Mouse (Mus musculus) embryonic facial prominence, embryonic 11.5 days (tissue): ENCODE results near the gene Tk1. TPM values are rescaled to one million over a fixed set of nuclear protein-coding genes. Genes with fewer than 3 reads are reported as not detected.

Source experiments
- ATAC-seq: fragments of 200-750 bp; cut with Nextera tagmentation; replicated peaks from 2 replicates; pipeline ENCODE4 v1.8.0; 2017; ENCODE audit warnings: low read depth; ENCODE audit not compliant: insufficient number of reproducible peaks, low FRiP score, low TSS enrichment
- DNase-seq: peaks from one replicate; pipeline ENCODE4 v3.0.0-alpha.2; 2015; ENCODE audit warnings: low spot score
- H3K27ac ChIP-seq: fragments of 300-500 bp; sonication (generic); replicated peaks from 2 replicates; pipeline ENCODE4 v1.5.1; 2014; ENCODE audit warnings: mild to moderate bottlenecking, low read depth, low read length, control low read depth
- H3K27me3 ChIP-seq: fragments of 300-500 bp; sonication (generic); 2 replicates; pipeline ENCODE4 v1.6.1; 2014; ENCODE audit warnings: mild to moderate bottlenecking, low read length, moderate library complexity, mixed read lengths; ENCODE audit not compliant: control insufficient read depth, insufficient read depth
- H3K36me3 ChIP-seq: fragments of 300-500 bp; sonication (generic); replicated peaks from 2 replicates; pipeline ENCODE4 v1.6.1; 2014; ENCODE audit warnings: low read depth, mild to moderate bottlenecking, low read length, moderate library complexity, mixed read lengths; ENCODE audit not compliant: control insufficient read depth, insufficient read depth
- H3K4me1 ChIP-seq: fragments of 300-500 bp; sonication (generic); 2 replicates; pipeline ENCODE4 v1.6.1; 2014; ENCODE audit warnings: low read length, mixed read lengths; ENCODE audit not compliant: control insufficient read depth, insufficient read depth
- H3K4me2 ChIP-seq: fragments of 300-500 bp; sonication (generic); 2 replicates; pipeline ENCODE4 v1.6.1; 2014; ENCODE audit warnings: low read depth, mild to moderate bottlenecking, control low read depth, low read length, moderate library complexity
- H3K4me3 ChIP-seq: fragments of 300-500 bp; sonication (generic); 2 replicates; pipeline ENCODE4 v1.5.1; 2014; ENCODE audit warnings: low read depth, low read length, control low read depth
- H3K9ac ChIP-seq: fragments of 300-500 bp; sonication (generic); replicated peaks from 2 replicates; pipeline ENCODE4 v1.6.1; 2014; ENCODE audit warnings: mild to moderate bottlenecking, control low read depth, low read length
- H3K9me3 ChIP-seq: fragments of 300-500 bp; sonication (generic); replicated peaks from 2 replicates; pipeline ENCODE4 v1.6.1; 2016; ENCODE audit warnings: mild to moderate bottlenecking, low read length, inconsistent platforms, mixed read lengths; ENCODE audit not compliant: control insufficient read depth
- WGBS: fragments of 180-500 bp; shearing (Covaris S2); extraction: QIAGEN DNeasy Blood & Tissue Kit; methylation state at CpG from one replicate; pipeline ENCODE4 v1.1.7; 2014; 5-methylcytosine and 5-hydroxymethylcytosine counted together
- polyA plus RNA-seq: library from polyadenylated mRNA; unstranded; fragments of >200 nt; fragmentation: Nextera tagmentation; extraction: Ambion mirVana; gene quantifications from 2 replicates; pipeline ENCODE4 v1.2.1, GENCODE M21; 2014

Gene Tk1
- polyA plus RNA-seq, 1 experiment from 2014 or later: 127 TPM

GRCm38 (mm10) chr11:117781199-117781821, 44.6 kb downstream of the Tk1 start:
- ATAC-seq (no peak), DNase-seq (no peak)
- no peak overlapping the region for H3K9ac ChIP-seq
- H3K36me3 ChIP-seq: no peaks in the 10 kb centered on the region
- H3K9me3 ChIP-seq: no peaks in the 10 kb centered on the region
- H3K27ac ChIP-seq: peak overlapping the region; percentile 31; the same call in 1 of the 2 replicates
- H3K27me3 ChIP-seq: peaks cover 5% of the 10 kb centered on the region
- H3K4me2 ChIP-seq: peak overlapping the region; percentile 81
- peak overlapping the region; percentile 1; the same call in 1 of the 2 replicates for H3K4me3 ChIP-seq
- 17% methylated on average over 18 of the region's 18 CpGs for WGBS
- H3K4me1 ChIP-seq: peaks cover 12% of the 10 kb centered on the region

DNA sequence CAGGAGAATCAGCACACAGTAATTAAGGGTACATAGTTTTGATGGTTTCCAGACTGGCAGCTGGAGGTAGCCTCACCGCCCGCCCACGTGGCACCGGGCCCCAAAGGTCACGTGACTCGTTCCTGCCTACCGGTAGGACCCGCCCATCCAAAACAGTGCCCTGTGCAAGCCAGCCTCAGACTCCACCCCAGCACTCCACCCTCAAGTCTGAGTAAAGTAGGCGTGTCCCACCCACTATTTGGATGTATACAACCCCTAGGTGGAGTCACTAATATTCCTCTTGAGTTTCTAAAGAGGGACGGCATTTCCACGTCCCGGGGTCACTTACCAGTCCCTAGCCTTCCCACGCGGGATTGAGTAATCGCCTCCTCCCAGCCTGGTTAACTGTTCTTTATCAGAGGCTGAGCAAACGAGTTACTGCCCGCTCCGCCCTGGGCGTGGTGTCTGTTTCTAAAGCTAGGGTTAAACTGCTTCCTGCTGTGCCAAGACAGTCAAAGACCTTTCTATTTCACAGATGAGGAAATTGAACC, 45.2 kb downstream of the Tk1 start:
- H3K27ac ChIP-seq: peak overlapping the region; percentile 62; the same call in 1 of the 2 replicates
- peaks cover 5% of the 10 kb centered on the region for H3K27me3 ChIP-seq
- H3K4me3 ChIP-seq: peak overlapping the region; percentile 39
- WGBS: 1% methylated on average over 19 of the region's 19 CpGs
- peaks cover 12% of the 10 kb centered on the region for H3K4me1 ChIP-seq
- no peaks in the 10 kb centered on the region for H3K36me3 ChIP-seq
- peak; percentile 42; the same call in 1 of the 2 replicates for ATAC-seq
- peak overlapping the region; percentile 81 for H3K4me2 ChIP-seq
- peak overlapping the region; percentile 72; the same call in 1 of the 2 replicates for H3K9ac ChIP-seq
- no peaks in the 10 kb centered on the region for H3K9me3 ChIP-seq
- peak; percentile 90 for DNase-seq

- H3K4me3 ChIP-seq: peak overlapping the region; percentile 39
- ATAC-seq (no peak), DNase-seq (no peak)
- H3K4me2 ChIP-seq: peak overlapping the region; percentile 81
- under 1% methylated on average over 17 of the region's 17 CpGs for WGBS
- H3K4me1 ChIP-seq: peaks cover 12% of the 10 kb centered on the region
- no peaks in the 10 kb centered on the region for H3K9me3 ChIP-seq
- peaks cover 5% of the 10 kb centered on the region for H3K27me3 ChIP-seq
- no peaks in the 10 kb centered on the region for H3K36me3 ChIP-seq
- peak overlapping the region; percentile 72 for H3K9ac ChIP-seq
- H3K27ac ChIP-seq: peak overlapping the region; percentile 62
These were observed 45.7 kb downstream of the Tk1 start for GRCm38 (mm10) chr11:117780199-117780515.

GRCm38 (mm10) chr11:117779434-117780198, 46.3 kb downstream of the Tk1 start:
- Histone ChIP-seq H3K27ac (peak overlapping the region; percentile 62), H3K4me2 (peak overlapping the region; percentile 81), H3K27me3 (peaks cover 5% of the 10 kb centered on the region), H3K9me3 (no peaks in the 10 kb centered on the region), H3K36me3 (no peaks in the 10 kb centered on the region), H3K4me3 (peak overlapping the region; percentile 39), H3K4me1 (peaks cover 12% of the 10 kb centered on the region), H3K9ac (peak overlapping the region; percentile 72)
- ATAC-seq: peak; percentile 9; the same call in 1 of the 2 replicates
- WGBS: 2% methylated on average over 36 of the region's 38 CpGs
- peak; percentile 64 for DNase-seq

DNA sequence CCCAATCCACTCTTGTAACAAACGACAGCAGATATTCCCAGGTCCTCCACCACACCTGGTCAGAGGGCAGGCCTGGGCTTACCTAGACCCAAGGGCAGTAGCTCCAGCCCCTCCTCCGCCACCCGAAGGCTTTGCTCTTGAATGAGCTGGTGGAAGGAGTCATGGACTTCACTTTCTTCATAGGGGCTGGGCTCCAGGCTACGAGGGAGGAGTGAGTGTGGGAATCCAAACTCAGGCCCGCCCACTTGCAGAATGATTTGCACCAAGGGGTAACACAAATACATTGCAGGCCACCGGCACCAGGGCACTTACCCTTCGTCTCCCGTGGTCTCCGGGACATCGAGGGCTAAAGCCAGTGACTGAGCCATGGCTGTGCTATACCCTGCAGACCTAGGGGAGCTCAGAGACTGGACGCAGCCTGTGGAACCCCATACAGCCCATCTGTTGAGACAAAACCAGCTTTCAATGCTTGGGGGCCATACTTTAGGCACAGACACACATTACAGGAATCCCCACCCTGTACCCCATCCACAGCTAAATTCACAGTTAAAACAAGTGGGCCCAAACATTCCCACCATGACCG, 47.0 kb downstream of the Tk1 start:
- Histone ChIP-seq H3K36me3 (no peaks in the 10 kb centered on the region), H3K27ac (0 out of 2 replicates have a peak overlapping the region, but pooled peaks have one; percentile 47), H3K9me3 (no peaks in the 10 kb centered on the region), H3K9ac (peak overlapping the region; percentile 72), H3K27me3 (peaks cover 5% of the 10 kb centered on the region), H3K4me1 (peaks cover 12% of the 10 kb centered on the region), H3K4me3 (peak overlapping the region; percentile 39), H3K4me2 (peak overlapping the region; percentile 81)
- ATAC-seq: no peak
- WGBS: 56% methylated on average over 12 of the region's 12 CpGs
- DNase-seq: no peak

GRCm38 (mm10) chr11:117778031-117778430, 47.9 kb downstream of the Tk1 start:
- Histone ChIP-seq H3K9ac (no peak overlapping the region), H3K4me2 (no peak overlapping the region), H3K9me3 (no peaks in the 10 kb centered on the region), H3K27ac (no peak overlapping the region), H3K4me3 (no peak overlapping the region), H3K27me3 (peaks cover 5% of the 10 kb centered on the region), H3K4me1 (peaks cover 12% of the 10 kb centered on the region), H3K36me3 (no peaks in the 10 kb centered on the region)
- 92% methylated on average over 11 of the region's 11 CpGs for whole genome bisulfite sequencing
- DNase-seq (no peak), ATAC-seq (no peak)

- no peak overlapping the region for H3K9ac ChIP-seq
- no peak overlapping the region for H3K27ac ChIP-seq
- no peaks in the 10 kb centered on the region for H3K9me3 ChIP-seq
- DNase-seq: no peak
- H3K4me2 ChIP-seq: no peak overlapping the region
- ATAC-seq: no peak
- 90% methylated on average over 5 of the region's 5 CpGs for WGBS
- H3K27me3 ChIP-seq: no peaks in the 10 kb centered on the region; the same call in none of the 2 replicates
- peaks cover 12% of the 10 kb centered on the region for H3K4me1 ChIP-seq
- H3K4me3 ChIP-seq: no peak overlapping the region
- no peaks in the 10 kb centered on the region for H3K36me3 ChIP-seq
These were observed 48.8 kb downstream of the Tk1 start for GRCm38 (mm10) chr11:117777111-117777510.
